Mouse (Mus musculus): ENCODE measurements at regions not wholly inside any gene's neighbourhood (a gene's known extent, or its start where the extent isn't known, plus 50 kb on each side); places are given as distances from the start of the nearest gene placed in this dataset.

DNA sequence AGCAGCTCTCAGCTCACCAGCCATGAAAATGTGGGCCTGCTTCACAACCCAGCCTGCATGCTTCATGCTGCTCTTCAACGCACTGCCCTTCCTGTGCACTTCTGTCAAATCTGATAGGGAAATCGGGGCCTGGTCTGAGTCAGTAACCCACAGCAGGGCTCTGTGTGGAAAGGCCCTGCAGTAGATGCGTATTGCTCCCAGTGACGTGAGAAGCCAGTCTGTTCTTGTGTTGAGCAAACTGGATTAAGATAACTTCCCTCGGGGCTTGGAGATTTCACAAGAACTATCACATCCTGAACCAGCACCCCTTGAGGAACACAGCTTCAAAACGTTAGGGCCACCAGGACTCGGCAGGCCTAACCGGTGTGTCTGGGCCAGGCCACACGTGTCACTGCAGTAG lies 106.5 kb upstream of the Klf14 start:
- TF ChIP-seq CTCF (IDR thresholded peaks at IDR 0.05; ENCODE audit: control insufficient read depth, insufficient read depth, insufficient replicate concordance, low read depth, low read length) = no peak
- no peak for TF ChIP-seq POLR2A (IDR thresholded peaks at IDR 0.05; ENCODE audit: control insufficient read depth, low read depth, low read length)
